Mouse (Mus musculus) splenic B cell, adult 2 months (primary cell): ENCODE data around the gene Ednra.

Experiments used
- DNase-seq: peaks from one replicate; pipeline ENCODE4 v3.0.0-alpha.2; 2011; ENCODE audit warnings: low read depth, low spot score
- H3K27me3 ChIP-seq: 2 replicates; pipeline ENCODE4 v1.6.1; 2012; ENCODE audit warnings: mild to moderate bottlenecking, low read length, moderate library complexity, mixed read lengths; ENCODE audit not compliant: control insufficient read depth, poor library complexity, insufficient read depth, severe bottlenecking
- H3K36me3 ChIP-seq: 2 replicates; pipeline ENCODE4 v1.6.1; 2012; ENCODE audit warnings: mild to moderate bottlenecking, low read length, moderate library complexity, mixed read lengths; ENCODE audit not compliant: control insufficient read depth, poor library complexity, insufficient read depth, severe bottlenecking

Gene Ednra

DNA sequence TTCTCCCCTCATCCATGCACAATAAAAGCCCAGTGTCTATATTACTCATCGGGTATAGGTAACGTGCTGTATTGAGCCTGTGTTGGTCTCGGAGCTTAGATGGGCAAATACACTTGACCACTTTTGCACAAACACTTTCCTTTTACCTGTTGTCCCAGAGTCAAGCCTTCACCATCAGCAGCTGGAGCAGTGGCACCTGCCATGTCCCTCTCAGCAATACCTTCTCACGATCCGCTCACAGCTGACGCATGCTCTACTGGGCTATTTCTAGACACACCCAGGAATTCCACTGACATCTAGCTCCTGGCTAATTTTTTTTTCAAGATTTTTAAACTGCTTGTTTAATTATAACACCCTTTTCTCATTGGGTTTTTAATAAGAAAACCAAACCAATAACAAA is 14.2 kb upstream of the Ednra start:
- DNase-seq: no peak
- Histone ChIP-seq H3K36me3 (no peaks in the 10 kb centered on the region), H3K27me3 (no peaks in the 10 kb centered on the region)

DNA sequence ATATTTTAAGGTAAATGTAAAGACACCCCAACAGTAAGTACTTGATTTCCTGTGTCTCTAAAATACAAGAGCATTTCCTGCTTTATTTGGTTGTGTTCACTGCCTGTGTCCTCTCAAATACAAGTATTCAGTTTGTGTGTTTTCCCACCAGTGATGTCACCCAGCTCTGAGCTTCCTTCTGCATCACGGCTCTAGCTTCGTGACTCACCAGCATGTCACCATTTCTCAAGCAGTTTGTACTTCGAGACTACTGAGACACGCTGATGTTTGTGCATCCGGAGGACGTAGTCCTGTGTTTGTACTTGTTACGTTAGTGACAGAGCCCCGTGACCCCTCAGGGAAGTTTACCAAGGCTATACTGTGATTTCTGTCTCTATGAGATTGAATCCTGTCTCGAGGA is 13.1 kb upstream of the Ednra start:
- no peak for DNase-seq
- Histone ChIP-seq H3K36me3 (no peaks in the 10 kb centered on the region), H3K27me3 (no peaks in the 10 kb centered on the region)

- no peaks in the 10 kb centered on the region for H3K36me3 ChIP-seq
- no peaks in the 10 kb centered on the region for H3K27me3 ChIP-seq
- no peak for DNase-seq
These were observed 9.5 kb upstream of the Ednra start for GRCm38 (mm10) chr8:77733792-77734191.

DNA sequence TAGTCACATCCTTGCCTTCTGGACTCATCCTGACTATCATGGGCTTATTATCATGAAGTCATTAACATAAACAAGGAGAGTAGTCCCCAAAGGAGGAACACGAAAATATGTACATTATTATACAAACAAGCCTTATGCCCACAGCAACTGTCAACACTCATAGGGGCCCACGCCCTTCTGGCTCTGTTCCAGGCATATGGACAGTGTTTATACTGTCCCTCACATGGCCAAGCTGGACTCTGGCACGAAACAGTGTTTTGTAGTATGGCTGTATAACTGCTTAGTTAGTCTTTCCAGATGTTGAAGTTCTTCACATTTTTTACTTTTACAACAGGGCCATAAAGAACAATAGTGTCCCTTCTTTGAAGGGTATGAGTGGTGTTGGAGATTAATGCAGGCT is 8.7 kb upstream of the Ednra start:
- no peaks in the 10 kb centered on the region for H3K36me3 ChIP-seq
- DNase-seq: no peak
- no peaks in the 10 kb centered on the region for H3K27me3 ChIP-seq

DNA sequence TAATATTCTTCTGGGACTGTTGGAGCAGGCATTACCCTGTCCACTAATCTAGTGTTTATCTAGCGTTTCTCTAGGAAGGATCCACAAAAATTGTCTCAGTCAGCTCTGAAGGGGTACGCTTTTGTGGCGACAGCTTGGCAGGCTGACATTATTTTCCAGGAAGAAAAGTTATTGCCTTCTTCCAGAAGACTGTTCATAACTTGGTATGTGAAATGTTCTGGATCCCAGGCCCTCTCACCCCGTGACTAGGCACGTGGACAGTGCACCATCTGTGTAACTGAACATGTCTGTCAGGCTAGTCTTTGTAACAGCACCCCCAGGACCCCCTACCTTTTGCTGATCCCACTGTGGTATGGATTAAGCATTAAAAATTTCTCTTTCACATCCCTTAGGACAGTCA is 1.1 kb upstream of the Ednra start:
- no peak for DNase-seq

DNA sequence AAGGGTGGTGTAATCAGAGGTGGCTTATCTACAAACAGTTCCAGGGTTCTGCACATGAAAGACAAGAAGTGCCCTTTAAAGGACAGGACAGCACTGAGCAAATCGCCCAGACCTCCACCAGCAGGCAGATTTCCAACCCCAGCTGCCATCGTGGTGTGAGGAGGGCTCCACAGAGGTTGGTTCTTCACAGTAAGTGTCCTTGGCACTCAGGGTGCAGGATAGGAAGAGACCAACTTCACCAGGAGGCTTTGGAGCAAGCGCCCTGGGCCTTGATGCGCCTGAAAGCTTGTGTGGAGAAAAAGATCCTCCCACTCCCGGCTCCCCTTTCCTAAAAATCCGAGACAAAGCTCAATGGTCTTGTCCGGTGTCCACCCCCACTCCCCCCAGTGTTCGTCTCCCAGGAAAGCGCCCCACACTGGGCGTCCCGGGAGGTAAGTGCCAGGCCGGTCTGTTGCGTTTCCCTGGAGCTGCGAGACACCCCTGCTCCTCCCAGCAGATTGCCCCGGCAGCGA is 674 bp downstream of the Ednra start:
- no peaks in the 10 kb centered on the region for H3K36me3 ChIP-seq
- no peak for DNase-seq
- no peaks in the 10 kb centered on the region; the same call in 1 of the 2 replicates for H3K27me3 ChIP-seq

More for the DNA sequence above, 1.1 kb upstream of the Ednra start:
- Histone ChIP-seq H3K27me3 (no peaks in the 10 kb centered on the region), H3K36me3 (no peaks in the 10 kb centered on the region)

- DNase-seq: no peak
These were observed 1.2 kb downstream of the Ednra start for GRCm38 (mm10) chr8:77723018-77723417.

GRCm38 (mm10) chr8:77718933-77719332 is 5.3 kb downstream of the Ednra start:
- H3K27me3 ChIP-seq: no peaks in the 10 kb centered on the region; the same call in 1 of the 2 replicates
- H3K36me3 ChIP-seq: no peaks in the 10 kb centered on the region
- DNase-seq: no peak

More at GRCm38 (mm10) chr8:77723018-77723417, 1.2 kb downstream of the Ednra start:
- no peaks in the 10 kb centered on the region for H3K36me3 ChIP-seq
- no peaks in the 10 kb centered on the region; the same call in 1 of the 2 replicates for H3K27me3 ChIP-seq

DNA sequence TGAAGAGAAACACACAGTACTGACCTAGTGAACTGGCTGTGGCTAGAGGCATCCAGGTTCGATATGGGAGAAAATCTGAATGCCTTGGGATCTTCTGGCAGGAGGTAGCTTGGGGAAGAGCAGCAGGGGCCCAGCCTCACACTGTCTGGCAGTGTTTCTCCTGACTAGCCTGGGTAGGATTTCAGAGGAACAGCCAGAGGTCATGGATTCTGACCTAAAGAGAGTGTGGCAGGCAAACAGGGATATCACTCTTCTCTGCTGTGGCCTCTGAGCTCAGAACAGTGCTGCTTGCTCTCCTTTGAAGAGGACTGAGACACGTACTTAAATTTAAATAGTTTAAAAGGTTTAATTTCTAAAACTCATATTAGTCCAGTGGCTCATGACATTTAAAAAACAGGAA is 7.2 kb downstream of the Ednra start:
- no peaks in the 10 kb centered on the region for H3K36me3 ChIP-seq
- DNase-seq: no peak
- H3K27me3 ChIP-seq: no peaks in the 10 kb centered on the region; the same call in 1 of the 2 replicates

- DNase-seq: no peak
- H3K27me3 ChIP-seq: no peaks in the 10 kb centered on the region; the same call in 1 of the 2 replicates
- no peaks in the 10 kb centered on the region for H3K36me3 ChIP-seq
These were observed 9.8 kb downstream of the Ednra start for GRCm38 (mm10) chr8:77714455-77714854.

DNA sequence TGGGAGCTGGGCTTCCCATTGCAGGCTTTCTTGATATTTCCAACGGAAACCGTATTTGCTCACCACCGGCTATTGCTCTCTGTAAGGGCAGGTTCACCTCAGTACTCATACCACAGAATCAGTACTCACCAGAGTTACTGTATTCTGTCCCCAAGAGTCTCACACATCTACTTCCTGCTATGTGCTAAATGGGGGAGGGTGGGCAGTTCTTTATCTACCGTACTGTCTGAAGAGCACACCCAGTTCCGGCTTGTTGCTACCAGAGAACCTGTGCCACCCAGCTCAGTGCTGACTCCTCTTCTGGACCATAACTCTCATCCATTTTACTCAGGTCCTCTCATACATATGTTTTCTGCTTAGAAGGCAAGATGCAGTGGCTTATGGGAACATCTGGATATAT is 10.6 kb downstream of the Ednra start:
- DNase-seq: no peak
- Histone ChIP-seq H3K27me3 (no peaks in the 10 kb centered on the region), H3K36me3 (no peaks in the 10 kb centered on the region)

- DNase-seq: no peak
- H3K27me3 ChIP-seq: no peaks in the 10 kb centered on the region
- H3K36me3 ChIP-seq: no peaks in the 10 kb centered on the region
These were observed 19.5 kb downstream of the Ednra start for GRCm38 (mm10) chr8:77704768-77705167.

GRCm38 (mm10) chr8:77698028-77698427 is 26.2 kb downstream of the Ednra start:
- Histone ChIP-seq H3K27me3 (no peaks in the 10 kb centered on the region), H3K36me3 (no peaks in the 10 kb centered on the region)
- DNase-seq: no peak

DNA sequence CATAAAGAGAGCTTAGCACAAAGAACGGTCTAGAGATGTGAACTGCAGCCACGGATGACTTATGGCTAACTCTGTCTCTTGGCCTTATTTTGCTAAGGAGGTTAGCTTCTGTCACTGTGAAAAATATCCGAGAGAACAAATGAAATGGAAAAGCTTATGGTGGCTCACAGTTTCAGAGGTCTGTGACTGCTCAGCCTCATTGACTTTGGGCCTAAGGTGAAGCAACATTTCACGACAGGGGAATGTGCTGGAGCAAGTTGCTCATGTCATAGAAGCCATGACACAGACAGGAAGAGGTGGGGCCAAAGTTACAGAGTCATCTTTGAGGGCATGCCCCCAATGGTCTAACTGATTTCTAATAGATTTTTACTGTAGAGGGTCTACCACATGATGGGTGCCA is 28.1 kb downstream of the Ednra start:
- Histone ChIP-seq H3K36me3 (no peaks in the 10 kb centered on the region), H3K27me3 (no peaks in the 10 kb centered on the region)
- DNase-seq: no peak

GRCm38 (mm10) chr8:77695486-77696058 is 28.7 kb downstream of the Ednra start:
- DNase-seq: no peak
- H3K36me3 ChIP-seq: no peaks in the 10 kb centered on the region

DNA sequence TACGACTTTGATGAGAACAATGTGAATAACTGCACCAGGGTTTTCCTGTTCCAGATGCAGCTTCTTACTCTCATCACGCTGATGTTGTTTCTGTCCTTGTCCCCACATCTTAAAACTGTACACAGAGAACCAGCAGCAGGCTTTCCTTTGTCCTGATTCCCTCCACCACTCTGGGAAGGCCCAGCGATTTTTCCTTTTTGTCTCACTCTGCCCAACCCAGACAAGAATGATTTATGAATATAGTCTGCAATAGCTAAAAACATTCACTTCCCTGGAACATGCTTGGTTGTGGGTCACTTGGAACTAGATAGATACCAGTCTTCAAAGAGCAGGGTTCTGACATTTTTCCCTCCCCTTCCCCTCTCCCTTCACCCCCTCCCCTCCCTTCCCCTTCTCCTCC is 29.2 kb downstream of the Ednra start:
- no peak for DNase-seq
- Histone ChIP-seq H3K36me3 (no peaks in the 10 kb centered on the region), H3K27me3 (no peaks in the 10 kb centered on the region)

More at GRCm38 (mm10) chr8:77695486-77696058, 28.7 kb downstream of the Ednra start:
- no peaks in the 10 kb centered on the region for H3K27me3 ChIP-seq
